Mouse (Mus musculus) testis, adult 2 months (tissue): ENCODE results near the gene Scyl1.

Experiments
- CTCF ChIP-seq: fragments of 200-500 bp; IDR thresholded peaks from 2 replicates; pipeline ENCODE4 v1.5.1; 2012; ENCODE audit warnings: low read depth, mild to moderate bottlenecking, inconsistent platforms, low read length, moderate library complexity; ENCODE audit not compliant: control insufficient read depth, insufficient read depth, insufficient replicate concordance
- POLR2A ChIP-seq: fragments of 200-500 bp; IDR thresholded peaks from 2 replicates; pipeline ENCODE4 v1.6.1; 2012; ENCODE audit warnings: low read depth, mild to moderate bottlenecking, inconsistent platforms, low read length, moderate library complexity; ENCODE audit not compliant: control insufficient read depth

- TF ChIP-seq CTCF (no peak), POLR2A (no peak)
These were observed 20.1 kb upstream of the Scyl1 start for GRCm38 (mm10) chr19:5791329-5791728.
